Mouse (Mus musculus): Measurements from ENCODE around the gene Eif4h.
A peak's percentile ranks its signal among the peaks of the same experiment; 100 is the strongest.
"Not testable (repeated sequence)": the region's sequence is repeated elsewhere in the genome, so short reads cannot be mapped to it uniquely, and the experiment has no call there.

Gene Eif4h

GRCm38 (mm10) chr5:134650926-134651325 is 11.6 kb upstream of the Eif4h start:
- DNase-seq (ENCODE audit: low spot score in 2 of 2): peak in 1 of 2 experiments; percentile 42

- DNase-seq (ENCODE audit: low spot score in 2 of 2): not testable (repeated sequence)
Observed at GRCm38 (mm10) chr5:134648976-134649375, 9.7 kb upstream of the Eif4h start.

GRCm38 (mm10) chr5:134647394-134647793 is 8.1 kb upstream of the Eif4h start:
- no peak for DNase-seq (ENCODE audit: low spot score in 2 of 2)

GRCm38 (mm10) chr5:134646461-134646860 is 7.2 kb upstream of the Eif4h start:
- no peak for DNase-seq (ENCODE audit: low spot score in 2 of 2)

GRCm38 (mm10) chr5:134644643-134645118 is 5.4 kb upstream of the Eif4h start:
- DNase-seq (ENCODE audit: low spot score in 2 of 2): no peak

- no peak for DNase-seq (ENCODE audit: low spot score in 2 of 2)
Observed at GRCm38 (mm10) chr5:134644121-134644520, 4.8 kb upstream of the Eif4h start.

GRCm38 (mm10) chr5:134640371-134640770 is 1.1 kb upstream of the Eif4h start:
- DNase-seq (ENCODE audit: low spot score in 2 of 2): no peak

- peak in 1 of 2 experiments; percentile 17 for DNase-seq (ENCODE audit: low spot score in 2 of 2)
Observed at GRCm38 (mm10) chr5:134638461-134639268, 625 bp downstream of the Eif4h start.

GRCm38 (mm10) chr5:134637820-134638367 is 1.4 kb downstream of the Eif4h start:
- no peak for DNase-seq (ENCODE audit: low spot score in 2 of 2)

- no peak for DNase-seq (ENCODE audit: low spot score in 2 of 2)
Observed at GRCm38 (mm10) chr5:134632841-134633240, 6.4 kb downstream of the Eif4h start.

GRCm38 (mm10) chr5:134630835-134631234 is 8.5 kb downstream of the Eif4h start:
- no peak for DNase-seq (ENCODE audit: low spot score in 2 of 2)

- DNase-seq (ENCODE audit: low spot score in 2 of 2): no peak
Observed at GRCm38 (mm10) chr5:134629508-134629907, 9.8 kb downstream of the Eif4h start.

- no peak for DNase-seq (ENCODE audit: low spot score in 2 of 2)
Observed at GRCm38 (mm10) chr5:134622069-134622468, 17.2 kb downstream of the Eif4h start.

- DNase-seq (ENCODE audit: low spot score in 2 of 2): no peak
Observed at GRCm38 (mm10) chr5:134621099-134621640, 18.1 kb downstream of the Eif4h start.

GRCm38 (mm10) chr5:134620457-134620856 is 18.8 kb downstream of the Eif4h start:
- DNase-seq (ENCODE audit: low spot score in 2 of 2): no peak

GRCm38 (mm10) chr5:134617071-134617470 is 22.2 kb downstream of the Eif4h start:
- DNase-seq (ENCODE audit: low spot score in 2 of 2): peak; percentile 70 to 72

- no peak for DNase-seq (ENCODE audit: low spot score in 2 of 2)
Observed at GRCm38 (mm10) chr5:134615780-134616179, 23.5 kb downstream of the Eif4h start.

GRCm38 (mm10) chr5:134615380-134615779 is 23.9 kb downstream of the Eif4h start:
- no peak for DNase-seq (ENCODE audit: low spot score in 2 of 2)

- no peak for DNase-seq (ENCODE audit: low spot score in 2 of 2)
Observed at GRCm38 (mm10) chr5:134614802-134615201, 24.5 kb downstream of the Eif4h start, which contains the start of gene Lat2. TSS of gene Lat2 (minus strand) at chr5:134615025.

GRCm38 (mm10) chr5:134614296-134614695 is 25.0 kb downstream of the Eif4h start:
- no peak for DNase-seq (ENCODE audit: low spot score in 2 of 2)

GRCm38 (mm10) chr5:134613727-134614126 is 25.6 kb downstream of the Eif4h start:
- DNase-seq (ENCODE audit: low spot score in 2 of 2): no peak

- DNase-seq (ENCODE audit: low spot score in 2 of 2): no peak
Observed at GRCm38 (mm10) chr5:134611810-134612521, 27.3 kb downstream of the Eif4h start.

Data from urinary bladder, postnatal 36 days (tissue).